Mouse (Mus musculus): ENCODE data around the gene Evi2. TPM values are rescaled to one million over a fixed set of nuclear protein-coding genes. Genes with fewer than 3 reads are reported as not detected.
A peak's percentile ranks its signal among the peaks of the same experiment; 100 is the strongest.

The Evi2 gene
- 0.75 and 0.82 TPM in 2 replicates for polyA plus RNA-seq (2015; fragmentation: Nextera tagmentation; extraction: Ambion mirVana)

DNA sequence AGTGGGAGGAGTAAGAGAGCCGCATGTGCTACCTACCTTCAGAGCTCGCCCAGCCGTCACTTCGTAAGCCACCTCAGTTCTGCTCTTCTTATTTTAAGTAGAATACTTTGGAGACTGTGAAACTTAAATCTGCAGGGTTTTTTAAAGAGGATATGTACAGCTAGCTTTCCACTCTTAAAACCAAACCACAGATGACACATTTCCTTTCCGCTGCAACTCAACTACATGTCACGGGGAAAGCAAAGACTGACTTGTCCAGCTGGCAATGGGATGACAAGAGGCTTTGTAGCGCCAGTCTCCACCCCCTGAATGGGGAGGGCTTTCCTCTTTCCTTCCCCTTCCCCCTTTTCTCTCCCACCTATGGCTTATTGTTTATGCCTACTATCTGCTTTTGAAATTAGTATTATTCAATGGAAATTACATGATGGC is at the start of gene Evi2, which contains the start of gene Evi2a:
TSS of gene Evi2 (minus strand) at position 257 of the 429 bp plus-strand sequence.
TSS of gene Evi2a (minus strand) at position 277 of the 429 bp plus-strand sequence.
- Histone ChIP-seq H3K4me2 (peak within 1 kb of the TSS; percentile 34), H3K36me3 (replicated peaks) (no peaks in the 10 kb centered on the region), H3K4me3 (replicated peaks) (peak within 1 kb of the TSS; percentile 24), H3K9me3 (replicated peaks) (no peaks in the 10 kb centered on the region), H3K27me3 (no peaks in the 10 kb centered on the region), H3K27ac (replicated peaks) (no peak within 1 kb of the TSS), H3K9ac (no peak within 1 kb of the TSS), H3K4me1 (replicated peaks) (peaks cover 35% of the 10 kb centered on the region)
- ATAC-seq (ENCODE audit: insufficient read depth), result no peak
- 22% methylated on average over 7 of the region's 7 CpGs for WGBS (ENCODE audit: insufficient replicate concordance)

DNA sequence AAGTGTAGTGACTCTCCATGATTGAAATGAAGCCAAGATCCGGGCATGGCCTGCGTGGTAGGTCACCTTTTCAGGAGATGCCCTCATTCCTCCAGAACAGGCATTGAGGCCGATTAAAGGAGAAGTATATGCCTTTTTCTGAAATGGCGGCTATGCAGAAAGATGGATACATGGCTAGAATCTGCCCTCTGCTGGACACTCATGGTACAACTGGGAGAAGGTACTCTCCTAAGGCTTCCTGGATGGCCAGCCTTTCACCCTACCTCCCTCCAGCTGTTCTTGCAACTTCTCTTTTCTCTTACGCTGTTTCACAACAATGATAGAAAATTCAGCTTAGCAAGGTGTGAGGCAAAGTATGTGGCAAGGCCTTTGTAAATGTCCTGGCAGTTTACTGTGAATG is 47.4 kb upstream of the Evi2 start:
- Histone ChIP-seq H3K4me1 (replicated peaks) (0 out of 2 replicates have a peak, but pooled peaks cover 4% of the 10 kb centered on the region), H3K27ac (replicated peaks) (no peak overlapping the region), H3K9ac (no peak overlapping the region), H3K27me3 (no peaks in the 10 kb centered on the region), H3K4me2 (no peak overlapping the region), H3K36me3 (replicated peaks) (peaks cover 15% of the 10 kb centered on the region; the same call in 1 of the 2 replicates), H3K4me3 (replicated peaks) (no peak overlapping the region), H3K9me3 (replicated peaks) (no peaks in the 10 kb centered on the region)
- 31% methylated on average over 5 of the region's 5 CpGs for WGBS (ENCODE audit: insufficient replicate concordance)
- ATAC-seq (ENCODE audit: insufficient read depth), result no peak

DNA sequence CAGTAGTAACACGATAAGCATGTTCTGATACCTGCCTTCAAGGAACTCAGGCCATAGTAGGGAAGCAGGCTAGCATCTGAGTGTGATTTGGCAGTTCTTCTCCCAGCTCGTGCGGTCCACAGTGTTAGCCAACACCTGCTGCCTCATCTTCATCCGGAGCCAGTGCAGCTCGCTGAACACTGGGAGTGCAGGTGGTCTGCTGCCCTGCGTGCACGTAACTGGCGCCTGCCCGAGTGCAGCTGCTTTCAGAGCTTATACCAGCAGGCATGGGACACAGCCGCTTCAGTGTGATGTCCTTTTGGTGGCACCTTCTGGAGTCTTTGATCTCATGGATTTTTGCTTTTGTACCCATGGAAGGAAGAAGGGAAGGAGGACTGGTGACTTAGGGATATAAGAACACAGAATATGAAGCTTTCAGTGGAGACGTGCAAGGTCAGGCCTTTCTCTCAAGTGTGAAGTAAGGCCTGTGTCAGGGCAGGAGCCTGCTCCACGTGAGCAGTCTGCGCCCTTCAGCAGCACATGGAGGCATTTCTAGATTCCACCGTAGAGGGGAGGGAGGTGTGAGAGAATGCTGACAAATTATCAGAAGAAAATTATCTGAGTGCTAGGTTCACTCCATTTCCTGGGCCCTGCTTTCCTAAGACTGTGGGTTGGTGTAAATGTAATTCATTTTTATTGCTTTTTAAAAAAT is 45.1 kb upstream of the Evi2 start:
- Histone ChIP-seq H3K27me3 (no peaks in the 10 kb centered on the region), H3K4me2 (no peak overlapping the region), H3K9ac (no peak overlapping the region), H3K4me3 (replicated peaks) (no peak overlapping the region), H3K9me3 (replicated peaks) (no peaks in the 10 kb centered on the region), H3K36me3 (replicated peaks) (peaks cover 15% of the 10 kb centered on the region; the same call in 1 of the 2 replicates), H3K4me1 (replicated peaks) (0 out of 2 replicates have a peak, but pooled peaks cover 4% of the 10 kb centered on the region), H3K27ac (replicated peaks) (no peak overlapping the region)
- 75% methylated on average over 14 of the region's 14 CpGs for WGBS (ENCODE audit: insufficient replicate concordance)
- no peak for ATAC-seq (ENCODE audit: insufficient read depth)

DNA sequence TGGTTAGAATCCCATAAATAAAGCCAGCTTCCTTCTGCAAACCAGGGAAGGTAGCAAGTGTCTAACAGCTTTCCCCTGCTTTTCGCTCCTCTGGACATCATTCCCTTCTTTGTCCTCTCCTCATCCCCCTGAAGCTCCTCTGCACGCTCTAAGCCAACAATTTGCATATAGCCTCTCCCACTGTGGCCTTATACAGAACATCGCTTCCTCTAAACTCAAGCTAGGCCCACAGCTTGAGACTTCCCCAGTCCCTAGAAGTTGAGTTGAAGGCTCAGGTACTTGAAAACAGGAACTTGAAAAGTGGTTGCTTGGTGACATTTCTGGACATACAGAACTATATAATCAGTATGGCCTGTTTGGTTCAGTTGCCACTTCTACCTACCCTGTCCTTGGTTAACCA is 43.4 kb upstream of the Evi2 start:
- 63% methylated on average over 3 of the region's 3 CpGs for WGBS (ENCODE audit: insufficient replicate concordance)
- Histone ChIP-seq H3K9ac (no peak overlapping the region), H3K4me3 (replicated peaks) (no peak overlapping the region), H3K27me3 (no peaks in the 10 kb centered on the region), H3K4me2 (no peak overlapping the region), H3K4me1 (replicated peaks) (0 out of 2 replicates have a peak, but pooled peaks cover 4% of the 10 kb centered on the region), H3K27ac (replicated peaks) (no peak overlapping the region), H3K9me3 (replicated peaks) (no peaks in the 10 kb centered on the region), H3K36me3 (replicated peaks) (peaks cover 20% of the 10 kb centered on the region; the same call in 1 of the 2 replicates)
- no peak for ATAC-seq (ENCODE audit: insufficient read depth)

DNA sequence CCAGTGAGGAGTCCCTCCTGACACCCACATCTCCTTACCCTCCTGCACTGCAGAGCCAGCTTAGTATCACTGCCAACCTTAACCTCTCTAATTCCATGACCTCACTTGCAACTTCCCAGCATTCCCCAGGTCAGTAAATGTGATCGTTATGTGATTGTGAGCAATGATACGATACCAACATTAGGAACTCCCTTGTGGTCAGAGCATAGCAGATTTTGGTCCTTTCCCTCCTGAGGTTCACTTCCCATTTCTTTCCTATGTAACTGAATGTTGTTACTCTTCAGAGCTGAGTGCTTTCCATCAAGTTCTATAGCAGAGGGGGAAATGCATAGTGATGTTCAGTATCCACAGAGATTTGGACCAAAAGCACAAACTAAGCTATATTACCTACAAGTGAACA is 39.9 kb upstream of the Evi2 start:
- WGBS (ENCODE audit: insufficient replicate concordance), result 76% methylated on average over 2 of the region's 2 CpGs
- no peak for ATAC-seq (ENCODE audit: insufficient read depth)
- Histone ChIP-seq H3K27me3 (no peaks in the 10 kb centered on the region), H3K27ac (replicated peaks) (no peak overlapping the region), H3K36me3 (replicated peaks) (peaks cover 28% of the 10 kb centered on the region), H3K9ac (no peak overlapping the region), H3K4me3 (replicated peaks) (no peak overlapping the region), H3K9me3 (replicated peaks) (no peaks in the 10 kb centered on the region), H3K4me2 (no peak overlapping the region), H3K4me1 (replicated peaks) (no peaks in the 10 kb centered on the region)

DNA sequence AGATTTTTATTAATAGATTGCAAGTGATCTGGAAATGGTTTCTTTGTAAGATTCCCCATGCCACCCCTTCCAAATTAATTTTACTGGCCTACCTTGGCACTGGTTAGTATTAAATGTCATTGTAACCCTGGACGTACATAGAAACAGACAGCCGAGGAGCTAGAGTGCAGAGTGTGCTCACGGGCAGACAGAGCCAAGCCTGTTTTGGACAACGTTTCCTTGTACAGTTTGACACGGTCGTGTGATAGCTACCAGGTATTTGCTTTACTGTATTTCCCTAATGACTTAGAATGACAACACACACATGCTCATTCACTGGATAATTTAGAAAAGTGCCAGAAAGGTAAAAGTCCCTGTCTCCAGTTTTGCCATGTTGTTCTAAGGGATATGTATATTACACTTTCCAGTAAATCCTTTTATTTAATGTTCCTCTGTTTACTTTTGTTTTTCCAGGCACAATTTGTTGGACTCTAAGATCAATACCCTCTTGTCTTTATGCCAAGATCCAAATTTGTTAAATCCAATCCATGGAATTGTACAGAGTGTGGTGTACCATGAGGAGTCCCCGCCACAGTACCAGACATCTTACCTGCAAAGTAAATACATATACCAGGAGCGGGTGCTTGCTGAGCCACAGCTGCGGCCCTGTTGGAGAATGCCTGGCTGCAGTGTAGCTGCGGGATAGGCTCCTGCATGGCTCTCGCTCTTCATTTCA is 38.0 kb upstream of the Evi2 start:
- 72% methylated on average over 11 of the region's 11 CpGs for WGBS (ENCODE audit: insufficient replicate concordance)
- Histone ChIP-seq H3K4me3 (replicated peaks) (no peak overlapping the region), H3K27me3 (no peaks in the 10 kb centered on the region), H3K4me2 (no peak overlapping the region), H3K9ac (no peak overlapping the region), H3K36me3 (replicated peaks) (peaks cover 23% of the 10 kb centered on the region), H3K27ac (replicated peaks) (no peak overlapping the region), H3K4me1 (replicated peaks) (no peaks in the 10 kb centered on the region), H3K9me3 (replicated peaks) (no peaks in the 10 kb centered on the region)
- ATAC-seq (ENCODE audit: insufficient read depth), result no peak; the same call in 1 of the 2 replicates

DNA sequence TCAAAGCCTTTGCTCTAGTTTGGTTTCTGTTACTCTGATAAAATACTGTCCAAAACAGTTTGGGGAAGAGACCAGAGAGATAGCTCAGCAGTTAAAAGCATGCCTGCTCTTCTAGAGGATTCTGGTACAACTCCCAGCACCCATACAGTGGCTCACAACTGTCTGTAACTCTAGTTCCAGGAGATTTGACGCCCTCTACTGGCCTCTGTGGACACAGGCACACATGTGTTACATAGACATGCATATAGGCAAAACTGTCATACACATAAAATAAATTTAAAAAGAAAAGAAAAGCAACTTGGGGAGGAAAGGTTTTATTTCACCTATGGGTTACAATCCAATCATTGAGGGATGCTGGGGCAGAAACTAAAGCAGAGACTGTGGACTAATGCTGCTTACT is 36.6 kb upstream of the Evi2 start:
- Histone ChIP-seq H3K9ac (no peak overlapping the region), H3K4me2 (no peak overlapping the region), H3K4me3 (replicated peaks) (no peak overlapping the region), H3K27ac (replicated peaks) (no peak overlapping the region), H3K27me3 (no peaks in the 10 kb centered on the region), H3K36me3 (replicated peaks) (peaks cover 26% of the 10 kb centered on the region), H3K4me1 (replicated peaks) (no peaks in the 10 kb centered on the region), H3K9me3 (replicated peaks) (no peaks in the 10 kb centered on the region)
- 47% methylated on average over 1 of the region's 1 CpGs for WGBS (ENCODE audit: insufficient replicate concordance)
- ATAC-seq (ENCODE audit: insufficient read depth), result no peak

DNA sequence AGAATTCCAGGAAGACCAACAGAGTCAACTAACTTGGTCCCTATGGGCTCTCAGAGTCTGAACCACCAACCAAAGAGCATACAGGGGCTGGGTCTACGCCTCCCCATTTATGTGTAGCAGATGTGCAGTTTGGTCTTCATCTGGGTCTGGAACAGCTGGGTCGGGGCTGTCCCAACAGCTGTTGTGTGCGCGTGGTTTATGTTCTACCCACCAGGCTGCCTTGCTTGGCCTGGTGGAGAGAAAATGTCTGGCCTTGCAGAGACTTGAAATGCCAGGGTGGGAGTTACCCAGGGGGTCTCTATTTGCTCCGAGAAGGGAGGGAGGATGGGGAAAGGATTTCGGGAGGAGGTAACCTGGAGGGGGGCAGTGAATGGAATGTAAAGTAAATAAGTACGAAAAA is 33.1 kb upstream of the Evi2 start:
- no peaks in the 10 kb centered on the region for H3K27me3 ChIP-seq
- H3K27ac ChIP-seq (replicated peaks), result no peak overlapping the region
- no peak overlapping the region for H3K9ac ChIP-seq
- peaks cover 21% of the 10 kb centered on the region for H3K36me3 ChIP-seq (replicated peaks)
- H3K4me3 ChIP-seq (replicated peaks), result no peak overlapping the region
- no peak overlapping the region for H3K4me2 ChIP-seq
- no peak for ATAC-seq (ENCODE audit: insufficient read depth)
- H3K4me1 ChIP-seq (replicated peaks), result no peaks in the 10 kb centered on the region
- whole genome bisulfite sequencing (ENCODE audit: insufficient replicate concordance), result 70% methylated on average over 7 of the region's 7 CpGs
- H3K9me3 ChIP-seq (replicated peaks), result no peaks in the 10 kb centered on the region

DNA sequence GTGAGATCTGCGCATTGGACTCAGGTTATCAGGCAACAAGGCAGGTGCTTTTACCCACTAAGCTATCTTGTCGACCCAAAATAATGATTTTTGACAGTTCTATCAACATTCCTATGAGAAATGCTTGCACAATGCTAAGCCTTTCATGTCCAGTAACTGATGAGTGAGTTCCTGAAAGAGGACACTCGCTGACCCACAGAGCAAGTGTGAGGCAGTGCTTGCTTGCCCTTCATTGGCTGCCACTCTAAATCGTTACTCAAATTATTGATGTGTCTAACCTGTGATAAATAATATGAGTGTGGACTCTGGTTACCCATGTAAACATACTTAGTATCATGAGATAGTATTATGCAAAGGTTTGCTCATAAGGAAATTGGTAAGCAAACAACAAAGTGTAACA is 30.1 kb upstream of the Evi2 start:
- no peak overlapping the region for H3K4me3 ChIP-seq (replicated peaks)
- peaks cover 19% of the 10 kb centered on the region for H3K36me3 ChIP-seq (replicated peaks)
- no peak overlapping the region for H3K27ac ChIP-seq (replicated peaks)
- WGBS (ENCODE audit: insufficient replicate concordance), result 72% methylated on average over 4 of the region's 4 CpGs
- H3K9ac ChIP-seq, result no peak overlapping the region
- H3K4me2 ChIP-seq, result no peak overlapping the region
- no peak for ATAC-seq (ENCODE audit: insufficient read depth)
- H3K9me3 ChIP-seq (replicated peaks), result no peaks in the 10 kb centered on the region
- H3K4me1 ChIP-seq (replicated peaks), result no peaks in the 10 kb centered on the region
- H3K27me3 ChIP-seq, result no peaks in the 10 kb centered on the region

DNA sequence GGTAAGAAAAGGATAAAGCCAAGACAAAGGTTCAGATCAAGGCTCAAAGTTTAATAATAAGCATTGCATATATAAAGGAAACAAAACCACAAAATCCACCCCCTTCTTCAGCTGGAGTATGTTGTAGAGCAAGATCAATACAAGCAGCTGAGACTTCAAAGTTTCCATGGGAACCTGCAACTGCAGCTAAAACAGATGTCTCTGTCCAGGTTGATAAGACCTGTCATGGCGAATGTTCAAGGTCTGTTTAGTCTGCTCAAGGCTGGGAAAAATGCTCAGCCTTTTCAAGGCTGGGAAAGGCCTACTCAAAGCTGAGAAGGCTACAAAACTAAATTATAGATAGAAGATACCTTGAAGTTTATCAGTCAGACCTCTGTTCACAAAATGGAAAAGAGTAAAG is 22.2 kb upstream of the Evi2 start:
- 6% methylated on average over 1 of the region's 1 CpGs for WGBS (ENCODE audit: insufficient replicate concordance)
- Histone ChIP-seq H3K4me3 (replicated peaks) (no peak overlapping the region), H3K36me3 (replicated peaks) (peaks cover 28% of the 10 kb centered on the region), H3K4me1 (replicated peaks) (peaks cover 8% of the 10 kb centered on the region), H3K4me2 (no peak overlapping the region), H3K9ac (no peak overlapping the region), H3K9me3 (replicated peaks) (no peaks in the 10 kb centered on the region), H3K27me3 (no peaks in the 10 kb centered on the region), H3K27ac (replicated peaks) (no peak overlapping the region)
- ATAC-seq (ENCODE audit: insufficient read depth), result no peak

DNA sequence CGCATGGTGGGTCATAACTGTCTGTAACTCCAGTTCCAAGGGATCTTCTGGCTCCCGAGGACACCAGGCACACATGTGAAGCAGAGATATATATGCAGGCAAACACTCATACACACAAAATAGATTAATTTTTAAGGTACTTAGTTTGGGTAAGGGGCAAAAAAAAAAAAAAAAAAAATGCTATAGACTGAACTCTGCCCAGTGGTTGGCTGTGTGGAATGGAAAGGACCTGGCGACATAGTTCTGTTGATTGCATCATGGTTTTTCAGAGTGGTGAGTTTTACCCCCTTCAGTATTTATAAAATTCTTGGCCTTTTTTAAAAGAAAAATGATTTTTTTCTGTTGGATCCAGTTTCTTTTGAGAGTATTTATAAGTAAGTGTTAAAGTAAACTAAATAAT is 5.9 kb upstream of the Evi2 start:
- ATAC-seq (ENCODE audit: insufficient read depth), result no peak
- Histone ChIP-seq H3K27ac (replicated peaks) (no peak overlapping the region), H3K9me3 (replicated peaks) (no peaks in the 10 kb centered on the region), H3K9ac (no peak overlapping the region), H3K4me3 (replicated peaks) (no peak overlapping the region), H3K27me3 (no peaks in the 10 kb centered on the region), H3K4me2 (no peak overlapping the region), H3K36me3 (replicated peaks) (0 out of 2 replicates have a peak, but pooled peaks cover 3% of the 10 kb centered on the region), H3K4me1 (replicated peaks) (peaks cover 14% of the 10 kb centered on the region)
- WGBS (ENCODE audit: insufficient replicate concordance), result 42% methylated on average over 3 of the region's 3 CpGs
